Mouse (Mus musculus) lung, embryonic 16.5 days (tissue): ENCODE results near the gene Cnp. TPM values are rescaled to one million over a fixed set of nuclear protein-coding genes. Genes with fewer than 3 reads are reported as not detected.

ENCODE experiments used
- ATAC-seq: fragments of 200-750 bp; cut with Nextera tagmentation; 2 replicates; pipeline ENCODE4 v1.8.0; 2017; ENCODE audit warnings: low read depth, mild to moderate bottlenecking, moderate library complexity
- H3K27ac ChIP-seq: fragments of 300-500 bp; sonication (generic); 2 replicates; pipeline ENCODE4 v1.5.1; 2014; ENCODE audit warnings: mild to moderate bottlenecking, control low read depth, low read length
- H3K27me3 ChIP-seq: fragments of 300-500 bp; sonication (generic); 2 replicates; pipeline ENCODE4 v1.6.1; 2014; ENCODE audit warnings: low read depth, low read length, mixed read lengths; ENCODE audit not compliant: control insufficient read depth, insufficient read depth
- H3K36me3 ChIP-seq: fragments of 300-500 bp; sonication (generic); 2 replicates; pipeline ENCODE4 v1.6.1; 2014; ENCODE audit warnings: low read length; ENCODE audit not compliant: control insufficient read depth, insufficient read depth
- H3K4me1 ChIP-seq: fragments of 300-500 bp; sonication (generic); replicated peaks from 2 replicates; pipeline ENCODE4 v1.6.1; 2014; ENCODE audit warnings: low read length, mixed read lengths; ENCODE audit not compliant: control insufficient read depth, insufficient read depth
- H3K4me2 ChIP-seq: fragments of 300-500 bp; sonication (generic); 2 replicates; pipeline ENCODE4 v1.6.1; 2014; ENCODE audit warnings: low read depth, low read length, control low read depth
- H3K4me3 ChIP-seq: fragments of 300-500 bp; sonication (generic); 2 replicates; pipeline ENCODE4 v1.5.1; 2014; ENCODE audit warnings: mild to moderate bottlenecking, low read length, control low read depth
- H3K9ac ChIP-seq: fragments of 300-500 bp; sonication (generic); 2 replicates; pipeline ENCODE4 v1.6.1; 2014; ENCODE audit warnings: low read length, control low read depth
- H3K9me3 ChIP-seq: fragments of 300-500 bp; sonication (generic); 2 replicates; pipeline ENCODE4 v1.6.1; 2016; ENCODE audit warnings: low read length; ENCODE audit not compliant: control insufficient read depth
- WGBS: fragments of 180-500 bp; shearing (Covaris S2); extraction: QIAGEN DNeasy Blood & Tissue Kit; methylation state at CpG from one replicate; pipeline ENCODE4 v1.1.7; 2014; 5-methylcytosine and 5-hydroxymethylcytosine counted together
- polyA plus RNA-seq: library from polyadenylated mRNA; unstranded; fragments of >200 nt; fragmentation: Nextera tagmentation; extraction: Ambion mirVana; gene quantifications from 2 replicates; pipeline ENCODE4 v1.2.1, GENCODE M21; 2015

Cnp gene
- polyA plus RNA-seq, 1 experiment from 2014 or later = 35.2 TPM

GRCm38 (mm10) chr11:100549466-100549865, 25.2 kb upstream of the Cnp start:
- Histone ChIP-seq H3K4me3 (no peak overlapping the region), H3K36me3 (no peaks in the 10 kb centered on the region), H3K4me2 (no peak overlapping the region), H3K27ac (no peak overlapping the region), H3K9me3 (no peaks in the 10 kb centered on the region), H3K27me3 (no peaks in the 10 kb centered on the region), H3K4me1 (peaks cover 14% of the 10 kb centered on the region), H3K9ac (no peak overlapping the region)
- WGBS = 64% methylated on average over 8 of the region's 8 CpGs
- no peak for ATAC-seq

GRCm38 (mm10) chr11:100550101-100550500, 24.6 kb upstream of the Cnp start:
- Histone ChIP-seq H3K4me3 (no peak overlapping the region), H3K4me1 (peaks cover 10% of the 10 kb centered on the region), H3K27me3 (no peaks in the 10 kb centered on the region), H3K9me3 (no peaks in the 10 kb centered on the region), H3K4me2 (no peak overlapping the region), H3K36me3 (no peaks in the 10 kb centered on the region), H3K9ac (no peak overlapping the region), H3K27ac (no peak overlapping the region)
- ATAC-seq = no peak
- WGBS = 56% methylated on average over 6 of the region's 6 CpGs

- ATAC-seq = peak; percentile 71
- no peaks in the 10 kb centered on the region for H3K27me3 ChIP-seq
Measured at GRCm38 (mm10) chr11:100552842-100553241, 21.9 kb upstream of the Cnp start.

GRCm38 (mm10) chr11:100555583-100555982, 19.1 kb upstream of the Cnp start:
- Histone ChIP-seq H3K27ac (no peak overlapping the region), H3K9me3 (no peaks in the 10 kb centered on the region), H3K9ac (peak overlapping the region; percentile 53), H3K4me2 (peak overlapping the region; percentile 53), H3K27me3 (no peaks in the 10 kb centered on the region), H3K4me1 (no peaks in the 10 kb centered on the region; the same call in 1 of the 2 replicates), H3K4me3 (peak overlapping the region; percentile 25), H3K36me3 (no peaks in the 10 kb centered on the region)
- peak; percentile 81 for ATAC-seq
- 17% methylated on average over 11 of the region's 11 CpGs for WGBS

More at GRCm38 (mm10) chr11:100552842-100553241, 21.9 kb upstream of the Cnp start:
- no peaks in the 10 kb centered on the region for H3K36me3 ChIP-seq
- 63% methylated on average over 4 of the region's 4 CpGs for WGBS
- H3K9me3 ChIP-seq = no peaks in the 10 kb centered on the region
- H3K9ac ChIP-seq = no peak overlapping the region
- no peak overlapping the region for H3K27ac ChIP-seq
- H3K4me1 ChIP-seq = no peaks in the 10 kb centered on the region; the same call in 1 of the 2 replicates
- no peak overlapping the region for H3K4me3 ChIP-seq
- no peak overlapping the region for H3K4me2 ChIP-seq

GRCm38 (mm10) chr11:100557563-100557962, 17.1 kb upstream of the Cnp start:
- H3K9ac ChIP-seq = no peak overlapping the region
- WGBS = 67% methylated on average over 3 of the region's 3 CpGs
- no peaks in the 10 kb centered on the region for H3K9me3 ChIP-seq
- no peak overlapping the region for H3K27ac ChIP-seq
- ATAC-seq = no peak
- H3K4me2 ChIP-seq = no peak overlapping the region
- H3K4me3 ChIP-seq = no peak overlapping the region
- H3K36me3 ChIP-seq = no peaks in the 10 kb centered on the region
- no peaks in the 10 kb centered on the region for H3K27me3 ChIP-seq
- no peaks in the 10 kb centered on the region for H3K4me1 ChIP-seq

GRCm38 (mm10) chr11:100559476-100559875, 15.2 kb upstream of the Cnp start:
- Histone ChIP-seq H3K9ac (no peak overlapping the region), H3K4me2 (no peak overlapping the region), H3K27me3 (no peaks in the 10 kb centered on the region), H3K4me3 (no peak overlapping the region), H3K4me1 (no peaks in the 10 kb centered on the region), H3K27ac (no peak overlapping the region), H3K9me3 (no peaks in the 10 kb centered on the region), H3K36me3 (no peaks in the 10 kb centered on the region)
- ATAC-seq = no peak
- WGBS = 32% methylated on average over 7 of the region's 7 CpGs

- Histone ChIP-seq H3K36me3 (no peaks in the 10 kb centered on the region), H3K27ac (no peak overlapping the region), H3K4me2 (no peak overlapping the region), H3K27me3 (no peaks in the 10 kb centered on the region), H3K9me3 (no peaks in the 10 kb centered on the region), H3K4me3 (no peak overlapping the region), H3K9ac (no peak overlapping the region), H3K4me1 (no peaks in the 10 kb centered on the region)
- no peak for ATAC-seq
- WGBS = 62% methylated on average over 5 of the region's 5 CpGs
Measured at GRCm38 (mm10) chr11:100561748-100562147, 13.0 kb upstream of the Cnp start.

GRCm38 (mm10) chr11:100564297-100564696, 10.4 kb upstream of the Cnp start:
- no peaks in the 10 kb centered on the region for H3K4me1 ChIP-seq
- H3K9me3 ChIP-seq = no peaks in the 10 kb centered on the region
- no peak overlapping the region for H3K4me2 ChIP-seq
- H3K4me3 ChIP-seq = no peak overlapping the region
- ATAC-seq = no peak
- 56% methylated on average over 15 of the region's 15 CpGs for WGBS
- H3K27me3 ChIP-seq = no peaks in the 10 kb centered on the region
- no peak overlapping the region for H3K9ac ChIP-seq
- H3K27ac ChIP-seq = no peak overlapping the region
- H3K36me3 ChIP-seq = no peaks in the 10 kb centered on the region

- WGBS = 90% methylated on average over 6 of the region's 6 CpGs
Measured at GRCm38 (mm10) chr11:100564703-100565102, 10.0 kb upstream of the Cnp start.

GRCm38 (mm10) chr11:100567229-100567628, 7.5 kb upstream of the Cnp start:
- H3K4me2 ChIP-seq = no peak overlapping the region
- H3K9ac ChIP-seq = no peak overlapping the region
- H3K27ac ChIP-seq = no peak overlapping the region
- no peaks in the 10 kb centered on the region for H3K36me3 ChIP-seq
- no peak overlapping the region for H3K4me3 ChIP-seq
- no peak for ATAC-seq
- 58% methylated on average over 5 of the region's 5 CpGs for WGBS
- peaks cover 3% of the 10 kb centered on the region for H3K27me3 ChIP-seq
- H3K4me1 ChIP-seq = peaks cover 10% of the 10 kb centered on the region; the same call in 1 of the 2 replicates
- H3K9me3 ChIP-seq = no peaks in the 10 kb centered on the region

More at GRCm38 (mm10) chr11:100564703-100565102, 10.0 kb upstream of the Cnp start:
- no peak overlapping the region for H3K27ac ChIP-seq
- no peaks in the 10 kb centered on the region for H3K36me3 ChIP-seq
- no peak overlapping the region for H3K4me3 ChIP-seq
- H3K4me2 ChIP-seq = no peak overlapping the region
- no peak for ATAC-seq
- no peaks in the 10 kb centered on the region for H3K27me3 ChIP-seq
- no peaks in the 10 kb centered on the region for H3K9me3 ChIP-seq
- no peaks in the 10 kb centered on the region for H3K4me1 ChIP-seq
- H3K9ac ChIP-seq = no peak overlapping the region
